Mouse (Mus musculus) adrenal gland, postnatal 25 days (tissue): ENCODE measurements around the gene Mcrip1. TPM values are rescaled to one million over a fixed set of nuclear protein-coding genes. Genes with fewer than 3 reads are reported as not detected.
"Not testable (repeated sequence)": the region's sequence is repeated elsewhere in the genome, so short reads cannot be mapped to it uniquely, and the experiment has no call there.

Experiments
- DNase-seq: peaks from one replicate; pipeline ENCODE4 v3.0.0; 2021; ENCODE audit warnings: mixed read lengths
- long read RNA-seq: library from polyadenylated mRNA; stranded (forward); transcript quantifications from one replicate; pipeline ENCODE4 v2.0.0, GENCODE M21; 2021
- total RNA-seq: library from RNA; stranded (reverse); gene quantifications from 2 replicates; pipeline ENCODE4 v1.2.3, GENCODE M21; 2021

Mcrip1 gene
- 67.5 and 75.4 TPM in 2 replicates for total RNA-seq
- long read RNA-seq, transcript Mcrip1-201 (5 exons, 1,205 nt) = major isoform, 80 of 111 reads
- long read RNA-seq, partial matches to known transcripts = 3 of 111 reads
- long read RNA-seq, other reads (novel, unspliced or antisense) = 26 of 111 reads

GRCm38 (mm10) chr11:120549168-120549945 lies at the start of gene Mcrip1:
Gene Mcrip1, minus strand, starts transcription at chr11:120549727.
- DNase-seq = peak; percentile 97

DNA sequence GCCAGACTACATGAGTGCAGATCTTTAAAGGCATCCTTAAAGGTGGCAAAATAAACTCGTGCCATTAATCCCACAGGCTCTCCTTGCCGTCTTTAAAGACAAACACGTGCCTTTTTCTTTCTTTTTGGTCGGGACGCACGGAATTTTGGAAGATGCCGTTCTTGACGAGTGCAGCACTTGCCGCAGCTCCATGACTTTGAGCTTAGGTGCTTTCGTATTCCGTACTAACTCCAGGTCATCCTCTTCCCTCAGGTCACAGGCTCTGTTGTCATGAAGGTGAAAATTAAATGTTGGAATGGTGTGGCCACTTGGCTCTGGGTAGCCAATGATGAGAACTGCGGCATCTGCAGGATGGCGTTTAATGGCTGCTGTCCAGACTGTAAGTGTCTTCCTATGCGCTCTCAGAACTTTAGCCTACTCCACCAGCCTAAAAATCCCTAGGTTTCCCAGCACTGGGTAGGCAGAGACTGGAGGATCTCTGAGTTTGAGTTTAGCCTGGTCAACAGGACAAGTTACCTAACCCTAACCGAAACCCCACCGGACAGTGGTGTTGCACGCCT lies 49.5 kb upstream of the Mcrip1 start:
- no peak for DNase-seq

GRCm38 (mm10) chr11:120598283-120598989 lies 48.9 kb upstream of the Mcrip1 start, which contains the start of the genes Alyref and Anapc11:
Gene Alyref, minus strand, starts transcription at chr11:120598365.
Gene Anapc11, plus strand, starts transcription at chr11:120598421.
- peak; percentile 96 for DNase-seq

- peak; percentile 31 for DNase-seq
These were observed 48.0 kb upstream of the Mcrip1 start for GRCm38 (mm10) chr11:120597240-120598235.

GRCm38 (mm10) chr11:120588531-120588930 lies 39.0 kb upstream of the Mcrip1 start:
- no peak for DNase-seq

DNA sequence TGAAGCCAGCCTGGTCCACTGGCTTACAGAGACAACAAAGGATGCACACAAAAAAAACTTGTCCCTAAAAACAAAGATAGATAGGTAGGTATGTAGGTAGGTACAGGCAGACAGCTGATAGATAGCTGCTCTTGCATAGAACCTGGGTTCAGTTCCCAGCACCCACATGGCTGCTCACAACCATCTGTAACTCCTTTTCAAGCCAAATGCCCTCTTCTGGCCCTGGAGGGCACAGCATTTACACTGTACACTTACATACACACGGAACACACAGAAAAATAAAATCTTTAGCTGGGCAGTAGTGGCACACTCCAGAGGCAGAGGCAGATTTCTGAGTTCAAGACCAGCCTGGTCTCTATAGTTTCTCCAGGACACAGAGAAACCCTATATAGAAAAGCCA lies 34.4 kb upstream of the Mcrip1 start:
- no peak for DNase-seq

GRCm38 (mm10) chr11:120582982-120583293 lies 33.4 kb upstream of the Mcrip1 start:
- not testable (repeated sequence) for DNase-seq

GRCm38 (mm10) chr11:120582268-120582981 lies 32.9 kb upstream of the Mcrip1 start:
- no peak for DNase-seq

GRCm38 (mm10) chr11:120581490-120582267 lies 32.2 kb upstream of the Mcrip1 start, which contains the start of gene Arhgdia:
Gene Arhgdia, minus strand, starts transcription at chr11:120581624.
- peak; percentile 92 for DNase-seq

- DNase-seq = peak; percentile 48
These were observed 31.4 kb upstream of the Mcrip1 start for GRCm38 (mm10) chr11:120580871-120581331.

GRCm38 (mm10) chr11:120580190-120580589 lies 30.7 kb upstream of the Mcrip1 start:
- no peak for DNase-seq

- peak; percentile 64 for DNase-seq
These were observed 30.0 kb upstream of the Mcrip1 start for GRCm38 (mm10) chr11:120579316-120580107.

DNA sequence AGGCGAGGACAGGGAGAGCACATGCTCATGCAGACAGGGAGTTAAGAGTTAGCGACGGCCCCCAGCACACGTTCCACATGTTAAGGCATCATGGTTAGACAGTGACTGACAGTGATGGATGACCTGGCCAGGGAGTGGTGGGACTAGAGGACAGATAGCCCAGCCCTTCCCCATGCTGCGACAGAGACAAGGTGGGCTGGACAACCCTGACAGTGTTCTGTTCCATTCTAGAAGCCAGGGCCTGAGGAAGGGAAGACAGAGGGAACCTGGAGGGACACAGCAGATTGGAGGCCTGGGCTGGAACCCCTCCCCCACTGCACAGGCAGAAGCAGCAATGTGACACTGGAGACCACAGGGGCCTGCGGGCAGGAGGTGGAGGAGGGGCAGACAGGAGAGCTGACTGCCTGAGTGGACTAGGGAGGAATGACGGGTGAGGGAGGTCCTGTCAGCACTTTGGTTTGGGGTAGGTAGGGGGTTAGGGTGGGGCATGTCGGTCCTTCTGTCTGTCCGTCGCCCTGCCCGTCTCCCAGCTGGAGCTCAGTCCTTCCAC lies 29.2 kb upstream of the Mcrip1 start:
- no peak for DNase-seq

GRCm38 (mm10) chr11:120578024-120578693 lies 28.6 kb upstream of the Mcrip1 start:
- no peak for DNase-seq

GRCm38 (mm10) chr11:120577211-120578023 lies 27.9 kb upstream of the Mcrip1 start:
- no peak for DNase-seq

- DNase-seq = no peak
These were observed 26.9 kb upstream of the Mcrip1 start for GRCm38 (mm10) chr11:120576365-120576981.

GRCm38 (mm10) chr11:120575940-120576339 lies 26.4 kb upstream of the Mcrip1 start:
- no peak for DNase-seq
